Mouse (Mus musculus): ENCODE results near the gene Pcgf6. TPM values are rescaled to one million over a fixed set of nuclear protein-coding genes. Genes with fewer than 3 reads are reported as not detected.

Pcgf6 gene
- polyA plus RNA-seq, 1 experiment from 2014 or later: 36.7 TPM

- Histone ChIP-seq H3K4me1 (peaks cover 31% of the 10 kb centered on the region), H3K27ac (peak overlapping the region; percentile 25; the same call in 1 of the 2 replicates), H3K4me3 (no peak overlapping the region), H3K36me3 (replicated peaks) (no peaks in the 10 kb centered on the region), H3K9me3 (no peaks in the 10 kb centered on the region), H3K27me3 (ENCODE audit: poor library complexity, severe bottlenecking) (no peaks in the 10 kb centered on the region)
- no peak for DNase-seq (ENCODE audit: extremely low spot score, low spot score)
- 89% methylated on average over 20 of the region's 20 CpGs for WGBS
These were observed 61.1 kb downstream of the Pcgf6 start for GRCm38 (mm10) chr19:46989479-46990152.

GRCm38 (mm10) chr19:46988231-46989087 lies 62.2 kb downstream of the Pcgf6 start:
- peak overlapping the region; percentile 69 for H3K27ac ChIP-seq
- H3K9me3 ChIP-seq: no peaks in the 10 kb centered on the region
- H3K27me3 ChIP-seq (ENCODE audit: poor library complexity, severe bottlenecking): no peaks in the 10 kb centered on the region
- H3K36me3 ChIP-seq (replicated peaks): no peaks in the 10 kb centered on the region
- peaks cover 41% of the 10 kb centered on the region for H3K4me1 ChIP-seq
- no peak for DNase-seq (ENCODE audit: extremely low spot score, low spot score)
- WGBS: 57% methylated on average over 16 of the region's 16 CpGs
- H3K4me3 ChIP-seq: no peak overlapping the region

GRCm38 (mm10) chr19:46987646-46988045 lies 63.1 kb downstream of the Pcgf6 start:
- DNase-seq (ENCODE audit: extremely low spot score, low spot score): no peak
- WGBS: 85% methylated on average over 6 of the region's 6 CpGs
- H3K4me3 ChIP-seq: no peak overlapping the region
- no peaks in the 10 kb centered on the region for H3K9me3 ChIP-seq
- peaks cover 45% of the 10 kb centered on the region for H3K4me1 ChIP-seq
- H3K36me3 ChIP-seq (replicated peaks): no peaks in the 10 kb centered on the region
- H3K27ac ChIP-seq: no peak overlapping the region; the same call in 1 of the 2 replicates
- no peaks in the 10 kb centered on the region for H3K27me3 ChIP-seq (ENCODE audit: poor library complexity, severe bottlenecking)

DNA sequence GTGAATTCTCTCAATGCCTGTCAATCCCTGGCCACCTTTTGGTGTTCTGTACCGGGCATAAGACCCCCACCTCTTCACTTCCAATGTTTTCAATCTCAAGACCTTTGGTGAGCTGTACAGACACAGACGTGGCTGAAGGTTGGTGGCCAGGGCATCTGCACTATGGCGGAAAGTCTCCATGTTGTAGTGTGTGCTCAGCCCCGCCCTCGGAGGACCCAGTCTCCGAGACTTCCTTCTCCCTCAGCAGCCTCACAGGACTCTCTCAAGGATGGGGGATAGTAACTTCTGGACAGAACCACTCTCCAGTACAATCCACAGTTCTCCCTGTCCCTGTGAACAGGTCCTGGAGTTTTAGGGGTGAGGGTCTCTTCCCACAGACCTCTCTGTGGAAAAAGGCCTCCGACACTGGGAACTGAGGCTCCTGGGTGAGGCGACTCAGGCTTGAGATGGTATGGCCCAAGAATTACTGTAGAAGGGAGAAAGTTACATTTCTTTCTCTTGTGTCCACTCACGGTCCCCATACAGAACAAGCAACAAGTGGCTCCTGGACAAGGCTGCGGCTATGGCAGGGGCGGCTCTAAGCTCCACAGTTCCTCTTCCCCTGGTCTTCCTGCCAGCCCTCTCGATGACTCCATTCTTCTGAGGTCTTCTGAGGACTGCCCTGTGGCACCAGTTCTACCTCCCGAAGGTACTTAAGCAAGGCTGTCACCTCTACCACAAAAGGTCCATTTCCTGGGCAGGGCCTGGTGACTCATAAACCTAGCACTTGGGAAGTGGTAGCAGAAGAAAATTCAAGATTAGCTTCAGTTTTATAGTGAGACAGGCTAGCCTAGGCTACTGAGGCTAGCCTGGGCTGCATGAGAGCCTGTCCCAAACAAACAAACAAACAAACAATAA lies 65.7 kb downstream of the Pcgf6 start:
- no peaks in the 10 kb centered on the region for H3K9me3 ChIP-seq
- no peaks in the 10 kb centered on the region for H3K36me3 ChIP-seq (replicated peaks)
- WGBS: 87% methylated on average over 13 of the region's 13 CpGs
- H3K4me1 ChIP-seq: peaks cover 49% of the 10 kb centered on the region
- DNase-seq (ENCODE audit: extremely low spot score, low spot score): no peak
- no peaks in the 10 kb centered on the region for H3K27me3 ChIP-seq (ENCODE audit: poor library complexity, severe bottlenecking)
- H3K27ac ChIP-seq: peak overlapping the region; percentile 25; the same call in 1 of the 2 replicates
- H3K4me3 ChIP-seq: no peak overlapping the region

DNA sequence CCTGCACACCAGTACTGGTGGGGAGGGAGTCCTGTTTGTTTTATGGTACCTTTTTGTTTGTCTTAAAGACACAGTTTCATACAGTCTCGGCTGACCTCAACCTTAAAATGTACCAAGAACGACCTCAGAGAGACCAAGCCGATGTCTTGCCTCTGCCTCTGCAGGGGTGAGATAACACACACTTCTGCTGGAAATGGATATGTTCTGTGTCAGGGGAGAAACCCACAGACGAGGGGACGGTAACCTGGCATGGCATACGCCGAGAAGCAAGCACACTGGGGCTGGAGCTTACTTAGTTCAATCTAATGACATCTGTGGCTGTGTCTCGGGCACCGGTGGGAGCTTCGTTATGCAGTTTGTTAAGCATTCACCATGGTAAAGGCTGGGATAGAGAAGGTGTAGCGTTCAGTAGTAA lies 66.7 kb downstream of the Pcgf6 start:
- 68% methylated on average over 11 of the region's 11 CpGs for WGBS
- DNase-seq (ENCODE audit: extremely low spot score, low spot score): no peak

More for the DNA sequence above, 66.7 kb downstream of the Pcgf6 start:
- no peaks in the 10 kb centered on the region for H3K9me3 ChIP-seq
- no peaks in the 10 kb centered on the region for H3K27me3 ChIP-seq (ENCODE audit: poor library complexity, severe bottlenecking)
- H3K4me1 ChIP-seq: peaks cover 40% of the 10 kb centered on the region
- no peaks in the 10 kb centered on the region for H3K36me3 ChIP-seq (replicated peaks)
- no peak overlapping the region for H3K4me3 ChIP-seq
- H3K27ac ChIP-seq: peak overlapping the region; percentile 36; the same call in 1 of the 2 replicates

Other genes starting within 250 kb of the Pcgf6 start
- 9.1 and 15.8 TPM in 2 replicates for gene Ina, start 36.2 kb downstream of the Pcgf6 start, polyA plus RNA-seq (2016; fragmentation: Nextera tagmentation; extraction: Ambion mirVana)
- gene Nt5c2, start 35.8 kb downstream of the Pcgf6 start, polyA plus RNA-seq (2016; fragmentation: Nextera tagmentation; extraction: Ambion mirVana): 70.5 and 71.1 TPM in 2 replicates
- 7.4 and 7.5 TPM in 2 replicates for gene Taf5, start 16.8 kb upstream of the Pcgf6 start, polyA plus RNA-seq (2016; fragmentation: Nextera tagmentation; extraction: Ambion mirVana)
- gene Usmg5, start 39.7 kb upstream of the Pcgf6 start, polyA plus RNA-seq (2016; fragmentation: Nextera tagmentation; extraction: Ambion mirVana): 1,021 and 1,042 TPM in 2 replicates
- 14.5 and 15.0 TPM in 2 replicates for gene Pdcd11, start 39.9 kb upstream of the Pcgf6 start, polyA plus RNA-seq (2016; fragmentation: Nextera tagmentation; extraction: Ambion mirVana)
- 1.8 and 1.9 TPM in 2 replicates for gene Calhm2, start 87.4 kb upstream of the Pcgf6 start, polyA plus RNA-seq (2016; fragmentation: Nextera tagmentation; extraction: Ambion mirVana)
- gene Calhm1, start 93.3 kb upstream of the Pcgf6 start, polyA plus RNA-seq (2016; fragmentation: Nextera tagmentation; extraction: Ambion mirVana): not detected in 2 replicates
- gene Calhm3, start 106.9 kb upstream of the Pcgf6 start, polyA plus RNA-seq (2016; fragmentation: Nextera tagmentation; extraction: Ambion mirVana): not detected in 2 replicates
- 4.1 and 5.2 TPM in 2 replicates for gene Neurl1a, start 127.9 kb upstream of the Pcgf6 start, polyA plus RNA-seq (2016; fragmentation: Nextera tagmentation; extraction: Ambion mirVana)

Measured in forebrain, embryonic 10.5 days (tissue).